Mouse (Mus musculus) kidney, embryonic 16.5 days (tissue): ENCODE measurements around the gene Orc2. TPM values are rescaled to one million over a fixed set of nuclear protein-coding genes. Genes with fewer than 3 reads are reported as not detected.

Experiments
- ATAC-seq: fragments of 200-750 bp; cut with Nextera tagmentation; 2 replicates; pipeline ENCODE4 v1.8.0; 2017; ENCODE audit warnings: moderate TSS enrichment; ENCODE audit not compliant: low FRiP score, low TSS enrichment
- H3K27ac ChIP-seq: fragments of 300-500 bp; sonication (generic); 2 replicates; pipeline ENCODE4 v1.5.1; 2014; ENCODE audit warnings: low read length
- H3K27me3 ChIP-seq: fragments of 300-500 bp; sonication (generic); 2 replicates; pipeline ENCODE4 v1.6.1; 2014; ENCODE audit warnings: low read length, control low read depth, mixed read lengths; ENCODE audit not compliant: insufficient read depth
- H3K36me3 ChIP-seq: fragments of 300-500 bp; sonication (generic); 2 replicates; pipeline ENCODE4 v1.6.1; 2014; ENCODE audit warnings: low read length, control low read depth, mixed read lengths; ENCODE audit not compliant: insufficient read depth
- H3K4me1 ChIP-seq: fragments of 300-500 bp; sonication (generic); 2 replicates; pipeline ENCODE4 v1.6.1; 2014; ENCODE audit warnings: low read length, control low read depth, mixed read lengths; ENCODE audit not compliant: insufficient read depth
- H3K4me2 ChIP-seq: fragments of 300-500 bp; sonication (generic); replicated peaks from 2 replicates; pipeline ENCODE4 v1.6.1; 2014; ENCODE audit warnings: low read depth, low read length
- H3K4me3 ChIP-seq: fragments of 300-500 bp; sonication (generic); 2 replicates; pipeline ENCODE4 v1.5.1; 2014; ENCODE audit warnings: mild to moderate bottlenecking, low read length
- H3K9ac ChIP-seq: fragments of 300-500 bp; sonication (generic); replicated peaks from 2 replicates; pipeline ENCODE4 v1.6.1; 2014; ENCODE audit warnings: low read length
- H3K9me3 ChIP-seq: fragments of 300-500 bp; sonication (generic); 2 replicates; pipeline ENCODE4 v1.6.1; 2016; ENCODE audit warnings: low read length, control low read depth
- WGBS: fragments of 180-500 bp; shearing (Covaris S2); extraction: QIAGEN DNeasy Blood & Tissue Kit; methylation state at CpG from one replicate; pipeline ENCODE4 v1.1.7; 2014; 5-methylcytosine and 5-hydroxymethylcytosine counted together
- polyA plus RNA-seq: library from polyadenylated mRNA; unstranded; fragments of >200 nt; fragmentation: Nextera tagmentation; extraction: Ambion mirVana; gene quantifications from 2 replicates; pipeline ENCODE4 v1.2.1, GENCODE M21; 2015

Orc2 gene
- 30.6 and 31.3 TPM in 2 replicates for polyA plus RNA-seq

DNA sequence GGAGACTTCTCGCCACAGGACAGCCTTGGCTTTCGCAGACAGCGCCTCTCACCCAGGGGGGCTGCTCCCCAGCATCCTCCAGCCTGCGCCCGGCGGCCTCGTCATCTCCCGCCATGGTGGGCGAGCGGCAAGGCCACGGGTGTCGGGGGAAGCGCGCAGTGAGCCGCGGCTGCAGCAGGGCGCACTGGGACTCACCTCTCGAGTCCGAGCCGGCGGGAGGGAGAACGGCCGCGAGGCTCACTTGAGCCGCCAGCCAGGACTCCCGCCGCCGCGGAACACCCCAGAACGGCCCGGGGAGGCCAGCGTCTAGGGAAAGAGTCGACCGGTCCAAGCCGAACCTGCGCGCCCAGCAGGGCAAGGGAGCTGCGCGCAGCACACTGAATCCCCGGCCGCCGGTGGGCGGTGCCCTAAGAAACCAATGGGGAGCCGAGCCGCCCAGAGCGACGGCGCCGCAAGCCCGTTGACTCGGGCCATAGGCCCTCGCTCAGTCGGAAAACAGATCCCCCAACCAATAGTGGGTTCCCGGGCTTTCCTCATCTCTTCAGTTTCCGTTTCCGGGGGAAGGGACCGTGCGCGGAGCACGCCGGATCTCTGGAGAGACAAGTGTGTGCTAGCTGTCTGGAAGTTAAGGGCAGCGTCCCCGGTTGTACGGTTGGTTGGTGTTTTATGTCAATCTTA is at the start of gene Orc2:
Orc2 (minus strand) TSS at position 533 of the 678 bp plus-strand sequence.
- WGBS: under 1% methylated on average over 64 of the region's 64 CpGs
- ATAC-seq: peak; percentile 100

DNA sequence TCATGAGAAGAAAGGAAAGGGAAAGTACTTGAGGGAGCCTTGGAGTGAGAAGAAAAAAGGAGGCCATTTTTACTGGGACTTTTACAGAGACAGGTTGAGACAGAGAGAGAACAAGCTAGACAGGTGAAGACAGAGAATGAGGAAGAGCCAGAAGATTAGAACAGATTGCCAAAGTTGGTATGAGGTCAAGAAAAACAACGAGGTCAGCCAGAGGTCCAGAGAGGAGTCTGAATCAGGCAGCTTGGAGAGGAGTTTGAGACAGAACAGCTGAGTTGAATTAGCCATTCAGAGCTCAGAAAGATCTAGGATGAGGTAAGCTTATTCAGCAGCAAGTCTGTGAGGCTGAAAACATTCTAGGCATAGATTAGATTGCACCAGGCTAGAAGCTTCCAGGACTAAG is 36.5 kb upstream of the Orc2 start:
- Histone ChIP-seq H3K27ac (no peak overlapping the region), H3K4me1 (no peaks in the 10 kb centered on the region), H3K4me3 (no peak overlapping the region), H3K9me3 (no peaks in the 10 kb centered on the region), H3K9ac (no peak overlapping the region), H3K27me3 (no peaks in the 10 kb centered on the region), H3K4me2 (no peak overlapping the region), H3K36me3 (peaks cover 34% of the 10 kb centered on the region)
- WGBS: 92% methylated on average over 1 of the region's 1 CpGs
- no peak for ATAC-seq

More for the DNA sequence above, at the start of gene Orc2:
- H3K9ac ChIP-seq: peak within 1 kb of the TSS; percentile 84
- H3K4me1 ChIP-seq: peaks cover 10% of the 10 kb centered on the region; the same call in 1 of the 2 replicates
- H3K27me3 ChIP-seq: no peaks in the 10 kb centered on the region
- peaks cover 35% of the 10 kb centered on the region for H3K9me3 ChIP-seq
- H3K27ac ChIP-seq: peak within 1 kb of the TSS; percentile 67
- peak within 1 kb of the TSS; percentile 80 for H3K4me2 ChIP-seq
- peaks cover 27% of the 10 kb centered on the region for H3K36me3 ChIP-seq
- peak within 1 kb of the TSS; percentile 92 for H3K4me3 ChIP-seq

DNA sequence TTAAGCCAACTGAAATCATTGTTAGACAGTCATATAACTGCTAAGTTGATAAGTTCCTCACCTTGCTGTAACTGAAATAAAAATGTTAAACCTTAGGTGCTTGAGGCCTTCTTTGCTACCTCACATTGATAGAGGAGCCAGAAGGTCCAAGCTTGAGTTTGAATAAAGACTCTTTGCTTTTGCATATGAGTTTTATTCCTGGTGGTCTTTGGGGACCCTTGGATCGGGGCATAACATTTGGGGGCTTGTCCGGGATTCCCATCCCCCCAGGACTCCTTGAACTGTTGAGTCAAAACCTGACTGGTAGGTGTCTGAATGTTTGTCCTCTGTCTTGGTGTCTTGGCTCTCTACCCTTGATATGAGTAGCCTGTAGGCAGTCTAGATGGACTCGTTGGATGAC is 2.3 kb upstream of the Orc2 start:
- Histone ChIP-seq H3K4me1 (peaks cover 10% of the 10 kb centered on the region; the same call in 1 of the 2 replicates), H3K27me3 (no peaks in the 10 kb centered on the region), H3K9me3 (peaks cover 45% of the 10 kb centered on the region), H3K27ac (no peak overlapping the region), H3K36me3 (peaks cover 18% of the 10 kb centered on the region), H3K4me3 (no peak overlapping the region), H3K4me2 (no peak overlapping the region), H3K9ac (no peak overlapping the region)
- 97% methylated on average over 3 of the region's 3 CpGs for WGBS
- no peak for ATAC-seq

DNA sequence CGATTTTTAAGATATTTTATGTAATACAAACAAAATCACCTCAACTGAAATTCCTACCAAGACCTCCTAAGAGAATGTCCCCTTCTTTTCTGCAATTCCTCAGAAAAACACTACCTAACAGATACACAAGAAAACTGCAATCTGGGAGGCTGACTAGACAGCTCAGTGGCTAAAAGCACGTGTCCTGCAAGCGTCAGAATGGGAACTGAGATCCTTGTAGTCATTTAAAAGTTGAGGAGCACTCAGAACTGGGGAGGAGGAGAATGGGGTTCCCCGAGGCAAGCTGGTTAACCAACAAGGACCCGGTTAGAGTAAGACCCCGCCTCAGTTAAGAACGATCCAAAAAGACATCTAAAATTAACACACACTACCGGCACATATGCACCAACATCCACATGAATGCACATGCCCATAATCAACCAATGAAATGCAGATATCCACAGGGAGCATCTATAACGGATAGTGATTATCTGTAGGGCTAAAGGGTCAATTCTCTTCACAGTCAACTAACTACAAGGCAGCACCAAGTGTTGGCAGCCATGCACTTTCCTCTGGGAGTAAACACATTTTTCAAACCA is 1.0 kb downstream of the Orc2 start:
- H3K4me1 ChIP-seq: peaks cover 10% of the 10 kb centered on the region; the same call in 1 of the 2 replicates
- WGBS: 32% methylated on average over 9 of the region's 9 CpGs
- H3K9ac ChIP-seq: peak overlapping the region; percentile 84
- ATAC-seq: peak; percentile 14; the same call in 1 of the 2 replicates
- peaks cover 31% of the 10 kb centered on the region for H3K9me3 ChIP-seq
- no peaks in the 10 kb centered on the region for H3K27me3 ChIP-seq
- H3K27ac ChIP-seq: no peak overlapping the region
- H3K4me2 ChIP-seq: peak overlapping the region; percentile 80
- H3K36me3 ChIP-seq: peaks cover 35% of the 10 kb centered on the region
- peak overlapping the region; percentile 92 for H3K4me3 ChIP-seq

DNA sequence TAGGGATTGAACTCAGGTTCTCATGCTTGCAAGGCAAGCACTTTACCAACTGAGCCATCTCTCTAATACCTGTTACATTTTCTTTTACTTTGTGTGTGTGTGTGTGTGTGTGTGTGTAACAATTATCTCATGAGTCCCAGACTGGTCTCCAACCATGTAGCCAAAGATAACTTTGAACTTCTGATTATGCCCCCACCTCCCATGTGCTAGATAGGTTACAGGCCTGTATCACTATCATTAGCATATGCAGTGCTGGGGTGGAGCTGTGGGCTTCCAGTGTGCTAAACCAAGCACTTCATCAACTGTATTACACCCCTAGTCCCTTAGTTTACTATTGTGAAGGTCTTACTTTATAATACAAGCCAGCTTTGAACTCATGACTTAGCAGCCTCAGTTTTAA is 1.8 kb downstream of the Orc2 start:
- Histone ChIP-seq H3K9me3 (peaks cover 24% of the 10 kb centered on the region), H3K4me2 (no peak overlapping the region), H3K9ac (no peak overlapping the region), H3K4me1 (peaks cover 10% of the 10 kb centered on the region; the same call in 1 of the 2 replicates), H3K27ac (no peak overlapping the region), H3K27me3 (no peaks in the 10 kb centered on the region), H3K36me3 (peaks cover 33% of the 10 kb centered on the region), H3K4me3 (no peak overlapping the region)
- no peak for ATAC-seq

DNA sequence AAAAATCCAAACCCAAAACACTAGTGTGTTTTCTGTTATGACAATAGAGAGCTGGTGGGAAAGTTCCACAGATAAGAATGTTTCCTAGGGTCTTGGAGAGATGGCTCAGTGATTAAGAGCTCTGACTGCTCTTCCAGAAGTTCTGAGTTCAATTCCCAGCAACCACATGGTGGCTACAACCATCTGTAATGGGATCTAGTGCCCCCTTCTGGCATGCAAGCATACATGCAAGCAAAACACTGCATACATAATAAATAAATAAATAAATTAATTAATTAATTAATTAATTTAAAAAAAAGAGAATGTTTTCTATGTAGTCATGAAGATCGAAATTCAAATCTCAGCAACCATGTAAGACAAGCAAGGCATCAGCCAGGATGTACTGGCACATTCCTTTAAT is 6.2 kb downstream of the Orc2 start:
- no peak overlapping the region for H3K4me3 ChIP-seq
- ATAC-seq: no peak
- no peaks in the 10 kb centered on the region for H3K27me3 ChIP-seq
- H3K4me1 ChIP-seq: peaks cover 5% of the 10 kb centered on the region; the same call in 1 of the 2 replicates
- peaks cover 38% of the 10 kb centered on the region for H3K36me3 ChIP-seq
- H3K9ac ChIP-seq: no peak overlapping the region
- H3K4me2 ChIP-seq: no peak overlapping the region
- 92% methylated on average over 1 of the region's 1 CpGs for WGBS
- no peak overlapping the region for H3K27ac ChIP-seq
- H3K9me3 ChIP-seq: no peaks in the 10 kb centered on the region

DNA sequence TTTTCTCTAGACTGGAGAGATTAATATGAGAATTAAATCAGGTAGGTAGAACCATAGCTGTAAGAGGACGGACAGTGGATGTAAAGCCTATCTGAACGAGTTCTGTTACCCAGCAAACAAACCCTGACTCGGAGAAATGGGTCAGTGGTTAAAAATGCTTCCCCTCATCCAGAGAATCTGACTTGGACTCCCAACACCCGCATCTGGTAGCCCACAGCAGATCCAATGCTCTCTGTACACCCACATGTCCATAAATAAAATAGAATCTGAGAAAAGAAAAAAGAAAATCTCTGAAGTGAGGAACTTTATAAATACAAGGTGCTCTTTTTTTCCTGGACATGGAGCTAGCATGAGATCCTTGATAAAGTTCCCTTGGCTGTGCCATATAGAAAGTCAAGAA is 7.2 kb downstream of the Orc2 start:
- Histone ChIP-seq H3K4me1 (no peaks in the 10 kb centered on the region), H3K36me3 (peaks cover 42% of the 10 kb centered on the region)

DNA sequence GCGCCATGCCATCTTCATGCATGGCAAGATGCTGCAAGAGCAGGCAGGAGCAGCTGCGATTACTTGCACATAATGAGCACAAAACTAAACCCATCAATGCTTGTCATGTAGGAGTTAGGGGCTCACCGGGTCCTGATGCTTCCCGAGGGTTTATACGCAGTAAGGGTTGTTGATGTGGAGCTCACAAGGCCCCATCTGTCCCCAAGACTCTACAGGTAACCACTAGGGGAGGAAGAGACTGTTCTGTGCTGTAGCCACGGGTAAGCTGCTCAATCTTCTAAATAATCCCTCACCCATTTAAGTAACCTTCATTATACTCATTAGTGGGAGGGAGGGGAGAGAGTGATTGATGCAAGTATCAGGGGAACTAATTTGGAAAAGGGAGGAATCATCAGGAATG is 9.3 kb downstream of the Orc2 start:
- no peak for ATAC-seq
- no peak overlapping the region for H3K27ac ChIP-seq
- WGBS: 97% methylated on average over 6 of the region's 6 CpGs
- H3K4me1 ChIP-seq: no peaks in the 10 kb centered on the region
- H3K9me3 ChIP-seq: no peaks in the 10 kb centered on the region
- no peak overlapping the region for H3K4me3 ChIP-seq
- H3K27me3 ChIP-seq: no peaks in the 10 kb centered on the region
- H3K4me2 ChIP-seq: no peak overlapping the region
- peaks cover 62% of the 10 kb centered on the region for H3K36me3 ChIP-seq
- H3K9ac ChIP-seq: no peak overlapping the region

More for the DNA sequence above, 7.2 kb downstream of the Orc2 start:
- Histone ChIP-seq H3K4me2 (no peak overlapping the region), H3K4me3 (no peak overlapping the region), H3K9ac (no peak overlapping the region), H3K27ac (no peak overlapping the region), H3K9me3 (no peaks in the 10 kb centered on the region), H3K27me3 (no peaks in the 10 kb centered on the region)
- WGBS: 92% methylated on average over 4 of the region's 4 CpGs
- ATAC-seq: no peak

DNA sequence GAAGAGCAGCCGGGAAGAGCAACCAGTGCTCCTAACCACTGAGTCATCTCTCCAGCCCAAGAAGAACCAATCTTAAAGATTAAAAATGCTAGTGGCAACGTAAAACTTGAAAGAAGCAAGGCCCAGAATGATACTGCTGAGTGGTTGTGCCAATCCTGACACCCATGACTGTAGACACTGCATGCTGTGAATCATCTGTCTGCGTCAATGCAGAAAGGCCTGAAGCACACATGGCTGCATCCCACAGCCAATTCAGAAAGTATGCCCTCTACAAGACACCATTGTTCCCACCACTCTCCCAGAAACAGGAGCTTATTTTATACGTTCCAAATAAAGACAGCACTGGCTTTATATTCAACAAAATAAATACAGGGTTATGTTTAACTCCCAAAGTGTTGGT is 22.3 kb downstream of the Orc2 start:
- H3K36me3 ChIP-seq: peaks cover 39% of the 10 kb centered on the region
- no peak overlapping the region for H3K9ac ChIP-seq
- H3K9me3 ChIP-seq: no peaks in the 10 kb centered on the region
- 95% methylated on average over 4 of the region's 4 CpGs for WGBS
- no peak overlapping the region for H3K4me2 ChIP-seq
- ATAC-seq: no peak
- no peak overlapping the region for H3K27ac ChIP-seq
- H3K4me3 ChIP-seq: no peak overlapping the region
- H3K27me3 ChIP-seq: no peaks in the 10 kb centered on the region
- H3K4me1 ChIP-seq: no peaks in the 10 kb centered on the region

DNA sequence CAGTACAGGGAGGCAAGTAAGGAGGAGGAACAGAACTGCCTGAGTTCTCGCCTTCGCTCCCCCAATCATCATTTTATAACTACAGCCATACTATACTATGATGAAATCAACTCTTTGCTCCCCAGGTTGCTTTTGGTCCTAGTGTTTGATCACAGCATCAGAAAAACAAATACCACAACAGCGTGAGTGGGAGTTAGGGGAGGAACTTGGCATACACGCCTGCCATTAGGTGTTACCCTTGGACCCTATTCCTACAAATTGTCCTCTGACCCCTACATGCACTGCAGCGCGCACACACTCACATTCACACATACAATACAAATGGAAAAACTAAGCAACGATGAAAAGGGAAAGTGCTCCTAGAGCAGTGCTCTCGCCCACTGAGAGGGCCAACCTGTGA is 29.2 kb downstream of the Orc2 start:
- no peak for ATAC-seq
- H3K27me3 ChIP-seq: no peaks in the 10 kb centered on the region
- H3K27ac ChIP-seq: no peak overlapping the region
- no peak overlapping the region for H3K4me2 ChIP-seq
- no peaks in the 10 kb centered on the region for H3K4me1 ChIP-seq
- no peak overlapping the region for H3K4me3 ChIP-seq
- no peak overlapping the region for H3K9ac ChIP-seq
- WGBS: 95% methylated on average over 8 of the region's 8 CpGs
- H3K36me3 ChIP-seq: peaks cover 52% of the 10 kb centered on the region
- no peaks in the 10 kb centered on the region for H3K9me3 ChIP-seq
